Mouse (Mus musculus) thymus, adult 2 months (tissue): ENCODE measurements around the gene Tnf.

Source experiments
- CTCF ChIP-seq: fragments of 200-500 bp; IDR thresholded peaks from 2 replicates; pipeline ENCODE4 v1.5.1; 2012; ENCODE audit warnings: mild to moderate bottlenecking, control low read depth, low read length, moderate library complexity, borderline replicate concordance; ENCODE audit not compliant: control insufficient read depth, poor library complexity, insufficient read depth; ENCODE audit errors: extremely low read depth
- POLR2A ChIP-seq: fragments of 200-500 bp; IDR thresholded peaks from 2 replicates; pipeline ENCODE4 v1.6.1; 2012; ENCODE audit warnings: mild to moderate bottlenecking, low read length, control low read depth, moderate library complexity; ENCODE audit not compliant: control insufficient read depth, poor library complexity, insufficient read depth; ENCODE audit errors: extremely low read depth

- TF ChIP-seq POLR2A = no peak
- TF ChIP-seq CTCF = no peak
Measured at GRCm38 (mm10) chr17:35165451-35166155, 36.2 kb downstream of the Tnf start.
